Mouse (Mus musculus) stomach, embryonic 15.5 days (tissue): ENCODE data around the gene Macrod1. TPM values are rescaled to one million over a fixed set of nuclear protein-coding genes. Genes with fewer than 3 reads are reported as not detected.

Experiments
- ATAC-seq: fragments of 200-750 bp; cut with Nextera tagmentation; 2 replicates; pipeline ENCODE4 v1.8.0; 2017; ENCODE audit warnings: low read depth, moderate number of reproducible peaks, moderate TSS enrichment; ENCODE audit not compliant: insufficient read depth, low FRiP score
- H3K27ac ChIP-seq: fragments of 300-500 bp; sonication (generic); 2 replicates; pipeline ENCODE4 v1.5.1; 2015; ENCODE audit warnings: mild to moderate bottlenecking, inconsistent platforms
- H3K27me3 ChIP-seq: fragments of 300-500 bp; sonication (generic); replicated peaks from 2 replicates; pipeline ENCODE4 v1.6.1; 2015; ENCODE audit warnings: inconsistent platforms
- H3K36me3 ChIP-seq: fragments of 300-500 bp; sonication (generic); 2 replicates; pipeline ENCODE4 v1.6.1; 2015; ENCODE audit warnings: inconsistent platforms
- H3K4me1 ChIP-seq: fragments of 300-500 bp; sonication (generic); 2 replicates; pipeline ENCODE4 v1.6.1; 2015; ENCODE audit warnings: inconsistent platforms
- H3K4me2 ChIP-seq: fragments of 300-500 bp; sonication (generic); 2 replicates; pipeline ENCODE4 v1.6.1; 2015; ENCODE audit warnings: mild to moderate bottlenecking, inconsistent platforms
- H3K4me3 ChIP-seq: fragments of 300-500 bp; sonication (generic); replicated peaks from 2 replicates; pipeline ENCODE4 v1.5.1; 2015; ENCODE audit warnings: inconsistent platforms
- H3K9ac ChIP-seq: fragments of 300-500 bp; sonication (generic); 2 replicates; pipeline ENCODE4 v1.6.1; 2015; ENCODE audit warnings: inconsistent platforms
- H3K9me3 ChIP-seq: fragments of 300-500 bp; sonication (generic); 2 replicates; pipeline ENCODE4 v1.6.1; 2016; ENCODE audit warnings: inconsistent platforms
- WGBS: fragments of 180-500 bp; shearing (Covaris S2); methylation state at CpG from one replicate; pipeline ENCODE4 v1.1.7; 2015; 5-methylcytosine and 5-hydroxymethylcytosine counted together
- polyA plus RNA-seq: library from polyadenylated mRNA; unstranded; fragments of >200 nt; fragmentation: Nextera tagmentation; extraction: Ambion mirVana; gene quantifications from 2 replicates; pipeline ENCODE4 v1.2.1, GENCODE M21; 2015

Gene Macrod1
- polyA plus RNA-seq, 1 experiment from 2014 or later: 13.3 TPM

GRCm38 (mm10) chr19:7138327-7138726 is 81.7 kb downstream of the Macrod1 start:
- Histone ChIP-seq H3K9me3 (no peaks in the 10 kb centered on the region), H3K36me3 (no peaks in the 10 kb centered on the region), H3K4me3 (no peak overlapping the region), H3K9ac (no peak overlapping the region), H3K27ac (no peak overlapping the region), H3K4me2 (no peak overlapping the region), H3K27me3 (no peaks in the 10 kb centered on the region), H3K4me1 (peaks cover 53% of the 10 kb centered on the region)
- ATAC-seq: no peak
- WGBS: 50% methylated on average over 14 of the region's 14 CpGs

DNA sequence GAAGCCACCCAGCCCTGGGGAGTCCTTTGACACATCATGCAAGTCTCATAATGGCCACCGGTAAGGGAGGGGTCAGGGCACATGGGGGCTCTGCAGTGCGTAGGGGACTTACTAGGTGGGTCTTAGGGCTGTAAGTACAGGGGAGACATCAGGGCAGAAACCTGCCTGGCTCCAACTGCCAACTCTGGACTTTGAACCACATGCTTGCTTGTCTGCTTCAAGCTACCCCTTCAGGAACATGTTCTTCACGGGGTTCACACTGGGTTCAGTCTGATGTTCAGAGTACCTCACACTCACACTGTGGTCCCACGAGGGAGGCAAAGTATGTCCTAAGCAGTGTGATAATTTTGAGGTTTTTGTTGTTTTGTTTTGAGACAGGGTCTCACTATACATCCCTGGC is 82.7 kb downstream of the Macrod1 start:
- no peaks in the 10 kb centered on the region for H3K36me3 ChIP-seq
- H3K27me3 ChIP-seq: no peaks in the 10 kb centered on the region
- peaks cover 46% of the 10 kb centered on the region for H3K4me1 ChIP-seq
- H3K4me3 ChIP-seq: no peak overlapping the region
- WGBS: 64% methylated on average over 4 of the region's 4 CpGs
- H3K27ac ChIP-seq: no peak overlapping the region
- no peak overlapping the region for H3K4me2 ChIP-seq
- no peak overlapping the region for H3K9ac ChIP-seq
- no peak for ATAC-seq
- no peaks in the 10 kb centered on the region for H3K9me3 ChIP-seq

GRCm38 (mm10) chr19:7140373-7140772 is 83.8 kb downstream of the Macrod1 start:
- Histone ChIP-seq H3K9me3 (no peaks in the 10 kb centered on the region), H3K9ac (no peak overlapping the region), H3K4me2 (no peak overlapping the region), H3K27ac (no peak overlapping the region), H3K4me1 (peaks cover 36% of the 10 kb centered on the region), H3K27me3 (0 out of 2 replicates have a peak, but pooled peaks cover under 1% of the 10 kb centered on the region), H3K36me3 (no peaks in the 10 kb centered on the region), H3K4me3 (no peak overlapping the region)
- 68% methylated on average over 6 of the region's 6 CpGs for WGBS
- ATAC-seq: no peak

DNA sequence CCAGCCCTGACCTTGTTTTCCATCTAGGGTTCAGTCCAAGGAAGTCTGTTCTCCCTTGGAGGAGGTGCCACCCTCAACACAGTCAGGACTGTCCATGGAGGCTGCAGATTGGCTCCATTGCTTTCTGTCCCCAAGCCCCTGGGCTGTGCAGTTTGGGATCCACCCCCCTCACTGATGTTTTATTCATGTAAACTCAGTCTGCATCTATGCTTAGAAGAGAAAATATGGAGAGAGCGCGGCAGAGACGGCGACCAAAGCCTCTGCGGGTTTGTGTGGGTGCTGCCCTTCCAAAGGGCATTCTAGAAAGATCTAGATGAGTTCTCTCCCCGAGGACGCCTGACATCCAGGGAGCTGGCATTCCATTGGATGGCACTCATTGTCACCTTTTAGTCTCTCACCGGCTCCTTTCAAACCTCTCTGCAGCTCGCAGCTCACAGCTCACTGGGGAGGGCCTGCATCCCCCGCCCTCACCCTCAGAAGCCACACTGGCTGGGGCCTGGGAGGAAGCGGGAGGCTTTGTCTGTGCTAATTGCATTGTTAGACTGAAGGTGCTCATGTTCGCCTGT is 84.3 kb downstream of the Macrod1 start:
- Histone ChIP-seq H3K27ac (no peak overlapping the region), H3K4me1 (peaks cover 30% of the 10 kb centered on the region), H3K9ac (no peak overlapping the region), H3K4me2 (no peak overlapping the region), H3K9me3 (no peaks in the 10 kb centered on the region), H3K27me3 (0 out of 2 replicates have a peak, but pooled peaks cover 3% of the 10 kb centered on the region), H3K36me3 (no peaks in the 10 kb centered on the region), H3K4me3 (no peak overlapping the region)
- no peak for ATAC-seq
- WGBS: 76% methylated on average over 12 of the region's 12 CpGs

- Histone ChIP-seq H3K27ac (no peak overlapping the region), H3K27me3 (0 out of 2 replicates have a peak, but pooled peaks cover 3% of the 10 kb centered on the region), H3K4me1 (peaks cover 19% of the 10 kb centered on the region), H3K4me3 (no peak overlapping the region), H3K36me3 (no peaks in the 10 kb centered on the region), H3K9me3 (no peaks in the 10 kb centered on the region), H3K4me2 (no peak overlapping the region), H3K9ac (no peak overlapping the region)
- peak; percentile 14; the same call in 1 of the 2 replicates for ATAC-seq
- 36% methylated on average over 5 of the region's 5 CpGs for WGBS
Observed at GRCm38 (mm10) chr19:7142207-7142915, 85.8 kb downstream of the Macrod1 start.

DNA sequence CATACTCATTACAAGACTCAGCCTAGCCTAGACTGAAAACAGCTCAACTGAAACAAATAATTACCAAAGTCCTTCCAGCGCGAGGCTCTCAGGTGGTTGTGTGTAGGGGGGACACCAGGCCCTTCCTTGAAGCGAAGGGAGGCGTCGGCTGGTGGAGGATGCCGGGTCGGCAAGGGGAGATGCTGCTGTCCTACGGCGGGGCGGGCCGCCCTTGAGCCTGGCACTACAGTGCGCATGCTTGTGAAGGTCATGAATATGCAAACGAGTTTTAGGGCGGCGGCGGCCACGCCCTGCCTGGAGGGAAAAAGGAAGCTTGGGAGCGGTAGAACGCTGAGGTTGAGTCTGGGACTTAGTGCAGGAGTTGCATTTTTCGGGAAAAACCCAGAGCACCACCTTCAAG is 87.2 kb downstream of the Macrod1 start:
- 0 out of 2 replicates have a peak, but pooled peaks cover 3% of the 10 kb centered on the region for H3K27me3 ChIP-seq
- no peak overlapping the region for H3K27ac ChIP-seq
- H3K9me3 ChIP-seq: no peaks in the 10 kb centered on the region
- under 1% methylated on average over 20 of the region's 20 CpGs for WGBS
- H3K4me2 ChIP-seq: peak overlapping the region; percentile 67
- peaks cover 11% of the 10 kb centered on the region for H3K4me1 ChIP-seq
- no peak overlapping the region for H3K9ac ChIP-seq
- H3K36me3 ChIP-seq: no peaks in the 10 kb centered on the region
- H3K4me3 ChIP-seq: peak overlapping the region; percentile 35
- peak; percentile 53; the same call in 1 of the 2 replicates for ATAC-seq

DNA sequence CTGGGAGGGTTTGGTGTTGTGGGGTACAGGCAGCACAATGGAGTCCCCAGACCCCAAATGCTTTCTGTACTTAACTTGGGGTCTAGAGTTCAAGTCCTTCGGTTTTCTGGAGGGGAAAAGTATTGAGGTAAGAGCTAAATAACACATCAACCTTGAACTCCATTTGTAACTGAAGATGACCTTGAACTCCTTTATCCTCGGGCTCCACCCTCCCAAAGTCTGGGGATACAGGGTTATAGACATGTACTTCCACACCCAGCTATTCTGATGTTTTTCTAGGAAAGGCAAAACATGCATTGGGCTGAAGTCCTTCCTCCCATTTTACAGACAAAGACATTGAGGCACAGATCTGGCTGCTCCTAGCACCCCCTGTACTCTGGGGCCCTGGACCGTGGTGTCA is 87.8 kb downstream of the Macrod1 start:
- H3K4me2 ChIP-seq: peak overlapping the region; percentile 67
- H3K4me3 ChIP-seq: peak overlapping the region; percentile 35; the same call in 1 of the 2 replicates
- H3K9me3 ChIP-seq: no peaks in the 10 kb centered on the region
- H3K9ac ChIP-seq: no peak overlapping the region
- H3K27ac ChIP-seq: no peak overlapping the region
- WGBS: 70% methylated on average over 3 of the region's 3 CpGs
- 0 out of 2 replicates have a peak, but pooled peaks cover 3% of the 10 kb centered on the region for H3K27me3 ChIP-seq
- no peak for ATAC-seq
- H3K4me1 ChIP-seq: peaks cover 12% of the 10 kb centered on the region
- no peaks in the 10 kb centered on the region for H3K36me3 ChIP-seq

DNA sequence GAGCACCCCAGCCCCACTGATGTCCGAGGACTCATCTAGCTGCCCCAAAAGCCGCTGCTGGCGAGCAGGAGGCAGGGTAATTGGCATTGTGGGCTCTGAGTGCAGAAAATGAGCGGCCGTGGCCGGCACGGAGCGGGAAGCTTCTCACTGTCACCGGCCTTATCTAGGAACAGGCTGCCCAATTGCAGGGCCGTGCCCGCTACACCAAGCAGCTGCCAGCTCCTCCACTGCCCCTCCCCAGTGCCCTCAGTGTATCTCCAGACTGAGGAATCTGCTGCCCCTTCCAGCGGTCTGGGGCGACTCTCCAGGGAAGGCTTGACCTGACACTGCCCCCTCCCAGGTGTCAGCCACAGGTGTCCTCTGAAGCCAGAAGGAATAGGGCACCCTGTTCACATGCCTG is 89.8 kb downstream of the Macrod1 start:
- no peak overlapping the region for H3K9ac ChIP-seq
- no peak overlapping the region for H3K4me2 ChIP-seq
- H3K36me3 ChIP-seq: no peaks in the 10 kb centered on the region
- H3K9me3 ChIP-seq: no peaks in the 10 kb centered on the region
- WGBS: 78% methylated on average over 13 of the region's 13 CpGs
- H3K27ac ChIP-seq: no peak overlapping the region
- no peak overlapping the region for H3K4me3 ChIP-seq
- no peak for ATAC-seq
- H3K27me3 ChIP-seq: 0 out of 2 replicates have a peak, but pooled peaks cover 3% of the 10 kb centered on the region
- H3K4me1 ChIP-seq: peaks cover 12% of the 10 kb centered on the region

DNA sequence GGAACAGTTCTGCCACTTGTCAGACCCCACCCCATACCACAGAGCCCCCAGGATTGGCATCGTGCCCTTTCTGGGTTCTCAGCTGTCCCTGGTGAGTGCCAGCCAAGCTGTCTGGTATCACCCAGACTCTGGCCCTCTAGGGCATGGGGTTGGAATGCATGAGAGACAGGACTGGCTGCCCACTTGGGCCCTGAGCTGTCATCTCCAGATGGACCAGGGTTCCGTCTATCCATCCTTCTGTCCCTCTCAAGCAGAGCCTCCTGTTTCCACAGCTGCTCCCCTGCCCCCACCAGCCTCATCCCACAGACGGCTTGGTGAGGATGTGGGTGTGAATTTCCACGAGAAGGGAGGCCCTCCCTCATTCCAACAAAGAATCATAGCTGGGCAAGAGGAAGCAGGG is 91.5 kb downstream of the Macrod1 start:
- no peak for ATAC-seq
- peaks cover 13% of the 10 kb centered on the region for H3K4me1 ChIP-seq
- no peak overlapping the region for H3K9ac ChIP-seq
- no peak overlapping the region for H3K4me3 ChIP-seq
- WGBS: 42% methylated on average over 4 of the region's 4 CpGs
- no peaks in the 10 kb centered on the region for H3K36me3 ChIP-seq
- 0 out of 2 replicates have a peak, but pooled peaks cover 3% of the 10 kb centered on the region for H3K27me3 ChIP-seq
- no peak overlapping the region for H3K4me2 ChIP-seq
- H3K9me3 ChIP-seq: no peaks in the 10 kb centered on the region
- H3K27ac ChIP-seq: no peak overlapping the region

DNA sequence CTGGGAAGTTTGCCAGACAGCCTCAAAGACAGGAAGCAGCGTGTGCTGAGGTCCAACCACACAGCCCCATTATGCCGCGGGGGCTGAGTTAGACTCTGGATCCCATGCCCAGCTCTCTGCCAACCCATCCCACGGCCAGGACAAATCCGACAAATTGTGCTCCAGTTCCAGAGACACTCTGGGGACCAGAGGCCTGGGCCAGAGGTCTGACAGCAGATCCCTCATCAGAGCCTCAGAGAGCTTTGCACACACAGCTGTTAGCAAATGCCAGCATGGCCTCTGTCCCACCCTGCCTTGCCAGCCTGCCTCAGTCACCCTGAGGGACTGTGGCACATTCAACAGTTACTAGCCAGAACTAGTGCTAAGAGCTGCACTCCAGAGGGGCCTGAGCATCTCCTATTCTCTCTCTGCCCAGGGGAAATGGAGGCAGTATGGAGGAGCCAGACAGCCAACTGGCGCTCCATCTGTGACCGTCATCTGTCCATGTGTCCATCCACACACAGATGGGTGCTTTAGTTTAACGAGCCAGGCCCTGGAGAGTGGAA is 92.0 kb downstream of the Macrod1 start:
- WGBS: 63% methylated on average over 8 of the region's 8 CpGs
- Histone ChIP-seq H3K36me3 (no peaks in the 10 kb centered on the region), H3K27me3 (0 out of 2 replicates have a peak, but pooled peaks cover 3% of the 10 kb centered on the region), H3K9ac (no peak overlapping the region), H3K27ac (no peak overlapping the region), H3K9me3 (no peaks in the 10 kb centered on the region), H3K4me1 (peaks cover 16% of the 10 kb centered on the region), H3K4me3 (no peak overlapping the region), H3K4me2 (no peak overlapping the region)
- no peak for ATAC-seq

GRCm38 (mm10) chr19:7149158-7149685 is 92.6 kb downstream of the Macrod1 start:
- ATAC-seq: no peak
- H3K27ac ChIP-seq: no peak overlapping the region
- H3K9ac ChIP-seq: no peak overlapping the region
- H3K4me1 ChIP-seq: peaks cover 16% of the 10 kb centered on the region
- H3K27me3 ChIP-seq: 0 out of 2 replicates have a peak, but pooled peaks cover 3% of the 10 kb centered on the region
- H3K36me3 ChIP-seq: no peaks in the 10 kb centered on the region
- H3K4me3 ChIP-seq: no peak overlapping the region
- 82% methylated on average over 7 of the region's 7 CpGs for WGBS
- no peak overlapping the region for H3K4me2 ChIP-seq
- H3K9me3 ChIP-seq: no peaks in the 10 kb centered on the region
